Mouse (Mus musculus) G1E (cell line): Measurements from ENCODE around the gene Ddi2. TPM values are rescaled to one million over a fixed set of nuclear protein-coding genes. Genes with fewer than 3 reads are reported as not detected.

Source experiments
- ATAC-seq: 2 replicates; pipeline ENCODE4 v1.8.0; 2016; ENCODE audit warnings: mild to moderate bottlenecking; ENCODE audit not compliant: insufficient number of reproducible peaks, poor library complexity, low FRiP score, severe bottlenecking; ENCODE audit errors: extremely low read depth
- DNase-seq: peaks from one replicate; pipeline ENCODE4 v3.0.0; 2012; ENCODE audit warnings: low spot score
- H3K27me3 ChIP-seq: 2 replicates; pipeline ENCODE4 v1.6.1; 2012; ENCODE audit warnings: mild to moderate bottlenecking, low read length, inconsistent platforms; ENCODE audit not compliant: insufficient read depth
- H3K36me3 ChIP-seq: replicated peaks from 2 replicates; pipeline ENCODE3; 2012; ENCODE audit warnings: mild to moderate bottlenecking, inconsistent platforms
- H3K4me1 ChIP-seq: 2 replicates; pipeline ENCODE4 v1.6.1; 2012; ENCODE audit warnings: low read depth, low read length, inconsistent platforms, mixed read lengths; ENCODE audit not compliant: insufficient read depth
- H3K4me3 ChIP-seq: 2 replicates; pipeline ENCODE4 v1.5.1; 2012; ENCODE audit warnings: low read depth, mild to moderate bottlenecking, inconsistent platforms, low read length, moderate library complexity, mixed read lengths
- H3K9me3 ChIP-seq: replicated peaks from 2 replicates; pipeline ENCODE4 v1.6.1; 2012; ENCODE audit warnings: inconsistent platforms
- CTCF ChIP-seq: IDR thresholded peaks from 2 replicates; pipeline ENCODE4 v1.5.1; 2012; ENCODE audit warnings: low read depth, low read length, inconsistent platforms, mixed read lengths
- GATA1 ChIP-seq: IDR thresholded peaks from 2 replicates; pipeline ENCODE4 v1.6.1; 2012; ENCODE audit warnings: borderline replicate concordance, low read length, inconsistent platforms, mixed read lengths
- GATA2 ChIP-seq: IDR thresholded peaks from 2 replicates; pipeline ENCODE4 v1.6.1; 2012; ENCODE audit warnings: low read depth, low read length, inconsistent platforms, borderline replicate concordance
- POLR2AphosphoS5 ChIP-seq: IDR thresholded peaks from 2 replicates; pipeline ENCODE4 v1.6.1; 2012; ENCODE audit warnings: low read depth, low read length, inconsistent platforms; ENCODE audit not compliant: insufficient replicate concordance
- TAL1 ChIP-seq: conservative IDR thresholded peaks from 2 replicates; pipeline ENCODE4 v1.6.1; 2012; ENCODE audit warnings: low read depth, low read length, inconsistent platforms, mixed read lengths
- polyA plus RNA-seq: library from polyadenylated mRNA; stranded (reverse); fragments of >175 nt; gene quantifications from 2 replicates; pipeline ENCODE4 v1.2.3, GENCODE M21; 2012
- total RNA-seq, 2 experiments: library from RNA; stranded (forward) in 1 of 2; stranded (reverse) in 1 of 2; fragments of 200-1000 nt in 1 of 2; fragments of >200 nt in 1 of 2; fragmentation: Nextera tagmentation in 1 of 2; gene quantifications; 2 replicates each; pipeline ENCODE4 v1.2.3; 2014 to 2017

Gene Ddi2
- total and polyA plus RNA-seq, 3 experiments = 17.8 to 45.4 (median 27.9) TPM

- Histone ChIP-seq H3K9me3 (no peaks in the 10 kb centered on the region), H3K27me3 (no peaks in the 10 kb centered on the region), H3K4me3 (no peak overlapping the region), H3K36me3 (peaks cover 86% of the 10 kb centered on the region), H3K4me1 (peaks cover 7% of the 10 kb centered on the region; the same call in 1 of the 2 replicates)
- no peak for DNase-seq
- no peak for ATAC-seq
- TF ChIP-seq POLR2AphosphoS5 (no peak), TAL1 (no peak), GATA2 (no peak), CTCF (no peak), GATA1 (no peak)
Measured at GRCm38 (mm10) chr4:141641353-141641771, 81.9 kb downstream of the Ddi2 start.

- ATAC-seq (no peak), DNase-seq (no peak)
- H3K9me3 ChIP-seq = no peaks in the 10 kb centered on the region
- H3K4me1 ChIP-seq = peaks cover 7% of the 10 kb centered on the region; the same call in 1 of the 2 replicates
- H3K36me3 ChIP-seq = peaks cover 95% of the 10 kb centered on the region
- H3K4me3 ChIP-seq = no peak overlapping the region
- H3K27me3 ChIP-seq = no peaks in the 10 kb centered on the region
- TF ChIP-seq CTCF (no peak), TAL1 (no peak), POLR2AphosphoS5 (no peak), GATA1 (no peak), GATA2 (no peak)
Measured at GRCm38 (mm10) chr4:141639474-141639873, 83.7 kb downstream of the Ddi2 start.

- TF ChIP-seq TAL1 = no peak
- TF ChIP-seq POLR2AphosphoS5 = no peak
- no peak for TF ChIP-seq CTCF
- no peak for TF ChIP-seq GATA1
- TF ChIP-seq GATA2 = no peak
- no peak for DNase-seq
- no peaks in the 10 kb centered on the region for H3K9me3 ChIP-seq
- H3K4me1 ChIP-seq = no peaks in the 10 kb centered on the region
- no peak for ATAC-seq
- H3K36me3 ChIP-seq = peaks cover 97% of the 10 kb centered on the region
- H3K4me3 ChIP-seq = no peak overlapping the region
- H3K27me3 ChIP-seq = no peaks in the 10 kb centered on the region
Measured at GRCm38 (mm10) chr4:141636693-141637092, 86.5 kb downstream of the Ddi2 start.

- Histone ChIP-seq H3K4me3 (no peak overlapping the region), H3K36me3 (peaks cover 97% of the 10 kb centered on the region), H3K27me3 (no peaks in the 10 kb centered on the region), H3K9me3 (no peaks in the 10 kb centered on the region), H3K4me1 (no peaks in the 10 kb centered on the region)
- DNase-seq (no peak), ATAC-seq (no peak)
- TF ChIP-seq GATA1 = no peak
- TF ChIP-seq POLR2AphosphoS5 = no peak
Measured at GRCm38 (mm10) chr4:141635991-141636390, 87.2 kb downstream of the Ddi2 start.

- peaks cover 99% of the 10 kb centered on the region for H3K36me3 ChIP-seq
- no peak for TF ChIP-seq POLR2AphosphoS5
- no peak for TF ChIP-seq TAL1
- TF ChIP-seq CTCF = no peak
Measured at GRCm38 (mm10) chr4:141632111-141632873, 90.9 kb downstream of the Ddi2 start.

GRCm38 (mm10) chr4:141631250-141631649 lies 92.0 kb downstream of the Ddi2 start:
- H3K36me3 ChIP-seq = peaks cover 95% of the 10 kb centered on the region

More at GRCm38 (mm10) chr4:141632111-141632873, 90.9 kb downstream of the Ddi2 start:
- DNase-seq (no peak), ATAC-seq (no peak)
- Histone ChIP-seq H3K9me3 (no peaks in the 10 kb centered on the region), H3K4me3 (no peak overlapping the region), H3K27me3 (no peaks in the 10 kb centered on the region), H3K4me1 (no peaks in the 10 kb centered on the region)

More at GRCm38 (mm10) chr4:141631250-141631649, 92.0 kb downstream of the Ddi2 start:
- Histone ChIP-seq H3K4me3 (no peak overlapping the region), H3K4me1 (peaks cover 2% of the 10 kb centered on the region; the same call in 1 of the 2 replicates), H3K9me3 (no peaks in the 10 kb centered on the region), H3K27me3 (no peaks in the 10 kb centered on the region)
- DNase-seq (no peak), ATAC-seq (no peak)
- TF ChIP-seq GATA1 (no peak), CTCF (no peak), TAL1 (no peak)
